Mouse (Mus musculus): ENCODE data around the gene Slamf6.
"Not testable (repeated sequence)": the region's sequence is repeated elsewhere in the genome, so short reads cannot be mapped to it uniquely, and the experiment has no call there.

Gene Slamf6

DNA sequence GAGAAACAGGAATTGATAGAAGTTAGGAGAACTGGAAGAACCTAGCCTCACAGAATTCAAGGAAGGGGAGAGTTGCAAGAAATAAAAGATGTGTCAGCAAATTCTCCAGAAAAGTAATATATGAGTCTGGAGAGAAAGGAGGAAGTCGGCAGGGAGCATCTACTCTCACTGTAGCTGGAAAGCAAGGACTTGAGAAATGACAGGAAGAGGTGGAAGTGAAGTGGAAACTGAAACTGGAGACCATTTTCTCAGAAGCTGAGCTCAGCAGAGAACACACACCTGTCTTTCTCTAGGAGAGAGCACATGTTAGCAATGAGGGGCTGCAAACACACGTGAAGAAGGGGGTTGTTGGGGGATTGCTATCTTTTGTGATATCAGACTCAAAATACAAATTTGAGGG lies 40.1 kb downstream of the Slamf6 start:
- no peak for DNase-seq (ENCODE audit: low spot score in 2 of 2)

DNA sequence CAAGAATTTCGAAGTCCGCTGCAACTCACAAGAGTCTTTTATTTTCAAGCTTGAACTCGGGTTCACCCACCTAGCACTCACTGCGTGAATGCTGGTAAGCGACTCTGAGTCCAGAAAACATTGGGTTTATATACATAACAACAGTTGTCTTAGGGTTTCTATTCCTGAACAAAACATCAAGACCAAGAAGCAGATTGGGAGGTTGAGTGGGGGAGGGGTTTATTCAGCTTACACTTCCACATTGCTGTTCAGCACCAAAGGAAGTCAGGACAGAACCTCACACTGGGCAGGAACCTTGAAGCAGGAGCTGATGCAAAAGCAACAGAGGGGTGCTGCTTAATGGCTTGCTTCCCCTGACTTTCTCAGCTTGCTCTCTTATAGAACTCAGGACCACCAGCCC lies 43.4 kb downstream of the Slamf6 start:
- no peak for DNase-seq (ENCODE audit: low spot score in 2 of 2)

DNA sequence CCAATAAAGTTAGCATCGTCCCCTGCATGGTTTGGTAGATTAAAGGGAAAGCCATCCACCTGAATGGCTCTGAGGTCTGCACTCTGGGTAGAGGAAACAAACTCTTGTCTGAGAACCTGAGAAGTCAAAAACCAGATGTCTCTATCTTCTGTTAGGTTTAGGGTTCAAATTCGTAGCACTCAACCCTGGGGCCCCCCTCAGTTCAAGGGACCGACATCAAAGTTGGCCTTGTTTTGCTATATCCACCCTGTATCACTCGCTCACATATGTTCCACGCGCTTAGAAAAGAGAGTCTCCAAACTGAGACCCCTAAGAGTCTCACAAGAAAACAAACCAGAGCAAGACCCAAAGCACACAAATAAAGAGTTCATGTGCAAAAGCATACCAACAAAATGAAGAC lies 44.4 kb downstream of the Slamf6 start:
- no peak for DNase-seq (ENCODE audit: low spot score in 2 of 2)

DNA sequence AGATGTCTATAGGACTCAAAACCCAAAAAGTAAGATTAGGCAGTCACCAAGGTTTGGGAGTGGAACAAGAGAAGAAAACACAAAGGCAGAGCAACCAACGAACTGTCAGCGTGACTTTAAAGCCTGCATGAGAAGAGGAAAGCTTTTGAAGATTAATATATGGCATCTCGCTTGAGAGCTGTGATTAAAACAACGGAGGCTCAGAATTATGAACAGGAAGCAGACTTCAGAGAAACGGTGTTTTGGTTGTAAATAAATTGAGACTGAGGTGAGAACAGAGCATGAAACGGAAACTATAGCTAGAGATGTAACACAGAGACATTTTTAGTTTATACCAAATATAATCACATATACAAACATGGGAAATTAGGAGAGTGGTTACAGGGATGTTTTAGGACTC lies 46.3 kb downstream of the Slamf6 start:
- DNase-seq (ENCODE audit: low spot score in 2 of 2): no peak

DNA sequence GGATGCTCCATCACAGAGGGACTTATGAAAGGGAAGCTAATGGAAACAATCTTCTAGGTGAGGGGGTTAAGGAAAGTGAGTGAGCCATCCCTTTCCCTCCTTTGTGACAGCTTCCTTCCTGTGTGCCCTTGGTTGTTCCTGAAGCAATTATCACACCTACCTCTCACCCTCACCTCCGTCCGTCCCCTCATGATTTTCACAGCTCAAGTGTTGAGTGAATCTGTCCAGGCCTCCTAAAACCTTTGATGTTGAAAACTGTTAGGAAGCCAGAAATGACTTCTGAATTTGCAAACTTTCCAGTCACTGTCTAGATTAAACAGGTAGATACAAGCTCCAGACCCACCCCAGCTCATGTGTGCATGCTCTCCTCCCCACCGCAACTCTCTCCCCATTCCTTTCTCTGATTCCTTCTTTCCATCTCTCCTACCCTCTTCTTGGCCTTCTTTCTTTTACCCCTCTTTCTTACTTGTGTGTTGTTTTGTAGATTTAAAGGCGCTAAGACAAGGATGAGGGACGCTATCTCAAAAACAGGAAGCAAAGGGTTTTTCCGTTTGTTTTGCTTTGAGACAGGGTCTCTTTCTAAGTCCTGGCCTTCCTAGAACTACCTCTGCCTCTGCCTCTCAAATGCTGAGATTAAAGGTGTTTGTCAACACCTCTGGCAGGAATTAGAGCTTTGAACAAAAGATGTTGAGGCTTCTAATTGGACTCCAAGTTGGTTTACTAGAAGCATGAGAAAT lies 48.9 kb downstream of the Slamf6 start:
- no peak for DNase-seq (ENCODE audit: low spot score in 2 of 2)

DNA sequence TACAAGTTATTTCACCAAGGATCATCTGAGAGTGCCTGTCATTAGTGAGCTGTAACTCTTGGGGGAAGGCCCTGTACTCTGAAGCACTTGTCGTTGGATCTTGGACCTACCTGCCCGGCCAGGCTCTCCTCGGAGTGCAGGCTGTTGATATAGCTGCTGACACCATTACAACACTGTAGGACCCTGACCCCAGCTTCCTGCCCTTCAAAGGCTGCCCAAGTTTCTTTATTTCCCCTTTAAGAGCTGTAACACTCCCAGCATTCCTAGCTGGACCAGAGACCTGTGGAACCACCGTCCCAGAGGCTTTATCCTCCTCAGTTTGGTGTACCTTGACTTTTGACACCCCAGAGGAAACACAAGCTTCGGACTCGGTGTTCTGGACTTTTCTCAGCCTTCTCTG lies 51.9 kb downstream of the Slamf6 start:
- DNase-seq (ENCODE audit: low spot score in 2 of 2): no peak

DNA sequence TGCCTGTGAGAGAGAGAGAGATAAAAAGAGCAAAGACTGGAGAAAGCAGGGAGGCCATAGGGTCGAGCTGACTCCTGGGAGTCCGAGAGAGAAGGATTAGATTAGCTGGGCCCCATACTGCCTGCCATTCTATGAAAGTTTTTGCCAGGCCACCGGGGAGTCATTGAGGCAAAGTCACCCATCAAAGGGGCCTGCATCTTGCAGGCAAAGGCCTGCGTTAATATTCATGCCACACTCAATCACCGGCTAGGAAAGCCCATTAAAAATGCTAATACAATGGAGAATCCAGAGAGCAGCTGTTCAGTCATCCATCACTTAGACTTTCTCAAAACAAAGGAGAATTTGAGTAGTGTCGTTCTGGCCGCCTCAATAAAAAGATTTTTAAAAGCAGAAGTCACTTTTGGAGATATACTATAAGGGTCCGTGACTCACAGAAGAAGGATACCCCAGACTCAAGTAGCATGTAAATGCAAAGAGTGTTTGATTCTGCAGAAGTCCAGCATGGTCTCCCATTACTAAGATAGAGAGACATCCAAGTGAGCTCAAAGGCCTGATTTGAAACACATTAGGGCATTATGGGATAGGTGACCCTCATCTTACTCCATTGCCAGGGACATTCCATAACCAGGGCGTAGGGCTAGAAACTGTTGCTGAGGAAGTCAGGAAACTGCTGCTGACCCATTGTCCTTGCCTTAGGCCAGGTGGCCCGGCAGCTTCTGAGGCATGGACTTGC lies 53.7 kb downstream of the Slamf6 start:
- DNase-seq (ENCODE audit: low spot score in 2 of 2): no peak

DNA sequence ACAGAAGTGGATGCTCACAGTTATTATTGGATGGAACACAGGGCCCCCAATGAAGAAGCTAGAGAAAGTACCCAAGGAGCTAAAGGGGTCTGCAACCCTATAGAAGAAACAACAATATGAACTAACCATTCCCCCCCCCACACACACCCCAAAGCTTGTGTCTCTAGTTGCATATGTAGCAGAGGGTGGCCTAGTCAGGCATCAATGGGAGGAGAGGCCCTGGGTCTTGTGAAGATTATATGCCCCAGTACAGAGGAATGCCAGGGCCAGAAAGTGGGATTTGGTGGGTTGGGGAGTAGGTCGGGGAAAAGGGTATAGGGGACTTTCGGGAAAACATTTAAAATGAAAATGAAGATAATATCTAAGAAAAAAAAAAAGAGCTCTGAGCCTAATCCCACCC lies 57.0 kb downstream of the Slamf6 start:
- not testable (repeated sequence) for DNase-seq (ENCODE audit: low spot score in 2 of 2)

DNA sequence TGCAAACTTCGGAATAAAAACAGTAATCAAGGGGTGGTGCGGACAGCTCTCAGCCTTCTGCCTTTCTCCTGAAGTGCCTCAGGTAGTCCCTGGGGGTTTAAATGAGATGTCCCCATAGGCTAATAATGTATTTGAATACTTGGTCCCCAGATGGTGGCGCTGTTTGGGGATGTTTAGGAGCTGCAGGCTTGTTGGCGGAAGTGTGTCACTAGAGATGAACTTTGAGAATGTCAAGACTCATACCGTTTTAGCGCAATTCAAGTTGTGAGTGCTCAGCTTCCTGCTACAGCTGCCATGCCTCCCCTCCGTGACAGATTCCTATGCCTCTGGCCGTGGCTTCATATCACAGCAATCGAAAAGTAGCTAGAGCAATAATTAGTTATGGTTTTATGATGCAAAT lies 58.1 kb downstream of the Slamf6 start:
- no peak for DNase-seq (ENCODE audit: low spot score in 2 of 2)

DNA sequence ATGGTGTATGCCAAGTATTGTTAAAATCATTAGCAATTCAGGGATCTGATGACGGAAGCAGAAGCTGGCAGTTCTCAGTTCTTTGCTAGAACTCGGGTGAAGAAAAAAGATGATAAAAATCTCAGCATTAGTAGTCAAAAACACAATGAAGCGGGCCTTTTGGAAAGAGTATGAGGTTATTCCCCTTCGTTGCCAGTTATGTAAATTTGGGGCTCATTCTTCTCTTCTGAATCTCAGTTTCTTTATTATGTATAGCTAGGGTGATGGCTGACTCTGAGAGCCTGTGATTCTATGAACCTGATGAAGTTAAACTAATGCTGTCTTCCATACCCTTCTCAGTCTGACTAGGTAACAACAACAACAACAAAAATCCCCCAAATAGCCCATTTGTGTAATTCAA lies 58.5 kb downstream of the Slamf6 start:
- DNase-seq (ENCODE audit: low spot score in 2 of 2): no peak

DNA sequence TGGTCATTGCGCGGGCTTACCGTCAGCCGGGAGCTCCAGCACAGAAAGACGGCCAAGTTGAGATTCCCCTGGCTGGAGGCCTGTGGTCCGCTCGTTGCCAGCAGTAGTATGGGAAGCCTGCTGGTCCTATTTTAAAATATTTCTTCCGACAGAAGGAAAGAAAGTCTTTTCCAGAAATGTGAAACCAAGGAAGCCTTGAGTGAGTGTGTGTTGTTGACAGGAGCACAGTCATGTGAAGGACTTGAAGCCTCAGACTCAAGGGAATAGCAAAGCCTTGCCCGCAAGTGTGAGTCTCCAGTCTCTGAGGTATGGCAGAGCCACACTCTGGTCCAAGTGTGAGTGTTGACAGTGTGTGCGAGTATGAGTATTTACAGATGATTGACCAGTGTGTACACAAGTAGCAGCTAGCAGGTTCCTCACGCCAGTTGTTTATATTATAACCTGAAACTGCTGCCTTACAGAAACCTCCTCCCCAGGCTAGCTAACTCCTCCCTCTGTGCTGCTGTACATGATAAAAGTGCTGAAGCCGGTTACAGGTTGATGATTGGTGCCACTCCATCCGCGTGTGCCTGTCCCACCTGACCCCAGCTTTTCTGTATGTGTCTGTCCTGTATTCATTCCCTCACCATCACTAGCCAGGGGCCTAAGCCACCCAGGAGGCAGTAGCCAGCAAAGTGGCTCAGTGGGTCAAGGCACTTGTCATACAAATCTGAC lies 59.7 kb downstream of the Slamf6 start:
- DNase-seq (ENCODE audit: low spot score in 2 of 2): no peak

DNA sequence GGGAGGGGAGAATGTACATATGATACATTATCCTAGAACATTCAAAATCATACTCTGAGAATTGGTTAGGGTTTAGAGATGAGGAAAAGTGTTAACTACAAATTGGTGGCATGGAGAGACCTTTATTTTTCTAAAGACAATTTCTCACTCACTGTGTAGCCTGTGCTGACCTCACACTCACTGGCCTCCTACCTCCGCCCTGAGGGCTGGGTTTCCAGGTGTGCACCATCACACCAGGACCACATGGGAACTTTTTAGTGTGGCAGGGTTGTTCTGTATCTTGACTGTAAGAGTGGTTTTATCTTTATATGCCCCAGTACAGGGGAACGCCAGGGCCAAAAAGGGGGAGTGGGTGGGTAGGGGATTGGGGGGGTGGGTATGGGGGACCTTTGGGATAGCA lies 60.6 kb downstream of the Slamf6 start:
- no peak for DNase-seq (ENCODE audit: low spot score in 2 of 2)

DNA sequence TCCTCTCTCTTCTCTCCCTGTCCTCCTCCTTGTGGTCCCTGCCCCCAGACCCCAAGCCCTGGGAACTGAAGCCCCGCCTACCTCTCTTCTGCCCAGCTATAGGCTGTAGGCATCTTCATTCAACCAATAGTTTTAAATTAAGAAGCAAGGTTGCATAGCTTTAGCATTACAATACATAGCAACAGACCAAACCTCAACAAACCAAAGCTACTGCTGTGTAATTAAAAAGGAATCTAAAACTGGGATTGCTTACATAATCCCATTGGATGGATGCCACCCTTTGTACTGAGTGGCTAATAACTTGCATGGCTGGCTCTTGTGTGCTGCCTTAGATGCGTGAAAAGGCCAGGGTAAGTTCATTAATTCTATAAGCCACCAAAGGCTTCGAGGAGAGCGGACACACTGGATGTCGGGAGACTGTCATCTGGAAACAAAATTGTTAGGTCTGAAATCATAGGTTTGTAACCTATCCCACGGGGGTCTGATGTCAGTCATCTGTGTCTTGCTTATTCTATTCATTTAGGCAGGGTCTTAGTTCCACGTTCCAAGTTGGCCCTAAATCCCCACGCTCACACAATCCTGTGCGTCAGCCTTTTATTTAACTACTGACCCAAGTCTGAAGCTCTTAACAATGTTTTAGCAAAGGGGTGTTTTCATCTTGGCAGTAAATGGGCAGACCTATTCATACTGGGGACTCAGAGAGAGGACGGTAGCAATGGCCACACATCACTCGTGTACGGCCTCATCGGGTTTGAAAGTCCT lies 62.8 kb downstream of the Slamf6 start:
- DNase-seq (ENCODE audit: low spot score in 2 of 2): no peak

DNA sequence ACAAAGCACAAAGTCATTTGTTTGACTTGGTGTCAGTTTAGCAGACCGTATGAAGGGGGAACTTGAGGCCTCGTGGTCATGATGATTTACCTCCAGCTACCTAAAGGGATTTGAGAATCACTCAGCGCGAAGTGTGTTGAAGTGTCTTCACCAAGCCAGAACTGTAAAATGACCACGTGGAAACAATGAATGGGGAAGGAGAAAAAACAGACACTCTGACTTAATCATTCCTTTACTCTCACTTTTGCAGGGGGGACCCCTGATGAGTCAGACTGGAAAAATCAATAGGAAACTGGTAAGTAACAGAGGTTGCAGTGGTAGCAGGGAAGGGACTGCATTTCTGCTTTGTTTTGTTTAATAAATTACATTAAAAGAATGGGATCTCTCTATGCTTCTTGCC lies 64.9 kb downstream of the Slamf6 start:
- no peak for DNase-seq (ENCODE audit: low spot score in 2 of 2)

DNA sequence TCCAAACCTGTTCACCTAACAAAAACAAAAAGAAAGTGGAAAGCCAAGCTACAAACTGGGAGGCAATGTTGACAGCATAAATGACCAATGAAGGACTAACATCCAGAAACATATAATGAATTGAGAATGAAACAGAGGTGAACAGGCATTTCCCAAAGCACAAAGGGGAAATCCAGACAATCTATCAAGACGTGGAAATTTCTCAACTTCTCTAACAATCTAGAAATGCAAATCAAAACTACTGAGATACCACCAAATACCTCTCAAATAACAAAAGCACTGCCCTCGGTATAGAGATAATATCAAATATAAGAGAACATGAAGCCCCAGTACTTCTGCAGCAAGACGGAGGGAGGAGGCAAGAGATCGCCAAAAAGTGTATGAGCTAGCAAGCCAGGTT lies 65.4 kb downstream of the Slamf6 start:
- DNase-seq (ENCODE audit: low spot score in 2 of 2): no peak

DNA sequence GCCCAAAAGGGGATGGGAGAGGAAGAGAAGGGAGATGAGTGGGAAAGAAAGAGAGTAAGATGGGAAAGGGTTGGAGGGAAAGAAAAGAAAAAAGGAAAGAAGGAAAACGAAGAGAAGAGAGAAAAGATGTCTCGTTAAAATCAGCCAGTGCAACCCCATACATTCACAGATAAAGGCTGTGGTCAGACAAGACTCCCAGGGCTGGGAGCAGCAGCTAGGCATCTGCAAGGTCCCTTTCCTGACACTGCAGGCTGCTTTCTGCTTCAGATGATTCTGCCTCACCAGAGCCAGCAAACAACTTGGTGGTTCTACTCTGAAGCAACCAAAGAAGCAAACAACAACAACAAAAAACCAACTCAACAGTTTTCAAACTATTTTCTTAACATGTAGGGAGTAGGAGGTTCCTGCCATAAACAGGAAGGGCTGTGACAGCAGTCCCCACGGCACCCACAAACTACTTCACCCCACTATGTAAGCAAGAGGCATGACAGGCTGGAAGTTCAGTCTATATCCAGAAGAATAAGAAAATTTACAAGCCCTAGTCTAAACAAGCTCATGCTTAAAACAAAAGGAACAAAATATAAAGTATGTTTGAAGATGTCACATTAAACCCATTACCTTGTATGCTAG lies 66.2 kb downstream of the Slamf6 start:
- DNase-seq (ENCODE audit: low spot score in 2 of 2): no peak

DNA sequence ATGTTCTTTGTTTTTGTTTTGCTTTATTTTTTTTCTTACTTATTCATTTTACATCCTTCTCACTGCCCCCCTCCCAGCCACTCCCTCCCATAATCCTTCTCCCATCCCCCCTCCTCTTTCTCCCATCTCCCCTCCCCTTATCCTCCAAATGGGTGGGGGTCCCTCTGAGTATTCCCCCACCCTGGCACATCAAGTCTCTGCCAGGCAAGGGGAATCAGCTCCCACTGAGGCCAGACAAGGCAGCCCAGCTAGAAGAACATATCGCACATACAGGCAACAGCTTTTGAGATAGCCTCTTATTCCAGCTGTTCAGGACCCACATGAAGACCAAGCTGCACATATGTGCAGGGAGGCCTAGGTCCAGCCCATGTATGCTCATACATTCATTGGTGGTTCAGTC lies 66.8 kb downstream of the Slamf6 start:
- no peak for DNase-seq (ENCODE audit: low spot score in 2 of 2)

DNA sequence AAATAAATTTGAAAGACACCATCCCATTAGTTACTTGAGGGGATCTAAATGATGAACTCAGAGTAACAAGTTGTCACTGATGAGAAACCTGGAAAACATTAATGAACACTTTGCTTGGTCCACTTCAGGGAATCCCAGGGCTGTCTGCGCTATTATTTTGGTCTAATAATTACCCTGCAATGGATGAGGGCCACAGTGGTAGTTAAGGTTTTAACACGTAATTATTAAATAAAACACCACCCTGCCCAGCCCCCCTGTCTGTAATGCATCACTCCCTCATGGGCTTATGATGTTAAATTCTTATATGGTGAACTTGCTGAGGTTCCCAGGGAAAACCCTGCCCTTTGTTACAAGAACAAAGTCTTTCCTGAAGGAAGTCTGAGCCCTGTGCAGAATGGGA lies 74.6 kb downstream of the Slamf6 start:
- no peak for DNase-seq (ENCODE audit: low spot score in 2 of 2)

DNA sequence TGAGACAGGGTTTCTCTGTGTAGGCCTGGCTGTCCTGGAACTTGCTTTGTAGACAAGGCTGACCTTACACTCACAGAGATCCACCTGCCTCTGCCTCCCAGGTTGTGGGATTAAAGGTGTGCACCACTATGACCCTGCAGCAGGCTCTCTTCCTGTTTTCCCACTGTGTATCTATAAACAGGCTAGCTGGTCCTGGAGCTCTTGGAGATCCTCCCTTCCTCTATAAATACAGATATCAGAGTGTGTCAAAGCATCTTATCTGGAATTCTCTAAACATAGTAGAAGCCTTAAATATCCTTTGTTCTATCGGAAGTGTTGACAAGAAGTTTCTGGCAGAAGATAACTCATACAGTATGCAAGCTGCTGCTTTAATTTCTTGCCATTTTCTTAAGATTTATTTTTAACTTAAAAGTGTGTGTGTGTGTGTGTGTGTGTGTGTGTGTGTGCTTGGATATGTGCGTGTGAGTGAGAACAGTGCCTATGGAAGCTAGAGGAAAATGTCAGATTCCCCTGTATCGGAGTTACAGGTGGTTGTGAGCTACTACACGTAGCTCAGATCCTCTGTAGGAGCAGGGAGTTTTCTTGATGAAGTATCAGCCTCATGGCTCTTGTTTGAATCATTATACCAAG lies 75.7 kb downstream of the Slamf6 start:
- no peak for DNase-seq (ENCODE audit: low spot score in 2 of 2)

DNA sequence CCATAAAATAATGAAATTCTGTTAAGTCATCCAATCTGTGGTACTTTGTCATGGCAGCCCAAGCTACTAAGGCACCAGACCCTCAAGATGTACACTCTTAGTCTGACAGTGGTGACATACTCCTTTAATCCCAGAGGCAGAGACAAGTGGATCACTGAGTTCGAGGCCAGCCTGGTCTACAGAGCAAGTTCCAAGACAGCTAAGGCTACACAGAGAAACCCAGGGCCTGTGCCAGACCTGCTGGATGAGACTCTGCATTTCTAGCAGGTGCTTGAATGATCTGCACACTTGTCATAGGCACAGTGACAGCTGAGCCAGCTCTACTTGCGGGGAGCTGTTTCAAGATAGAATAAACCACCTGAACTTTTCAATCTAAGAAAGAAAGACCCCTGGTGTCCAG lies 77.2 kb downstream of the Slamf6 start:
- no peak for DNase-seq (ENCODE audit: low spot score in 2 of 2)

Measured in frontal cortex, postnatal 36 days (tissue).